Mouse (Mus musculus) embryonic fibroblast, embryonic 13.5 days (primary cell): ENCODE measurements around the gene Rimbp2. TPM values are rescaled to one million over a fixed set of nuclear protein-coding genes. Genes with fewer than 3 reads are reported as not detected.

Experiments used
- H3K27ac ChIP-seq: 2 replicates; pipeline ENCODE4 v1.5.1; 2012; ENCODE audit warnings: low read length, control low read depth, inconsistent platforms; ENCODE audit not compliant: insufficient read depth
- H3K4me1 ChIP-seq: 2 replicates; pipeline ENCODE4 v1.6.1; 2011; ENCODE audit warnings: low read length; ENCODE audit not compliant: control insufficient read depth, insufficient read depth
- H3K4me3 ChIP-seq: 2 replicates; pipeline ENCODE4 v1.5.1; 2011; ENCODE audit warnings: mild to moderate bottlenecking, control low read depth, low read length; ENCODE audit not compliant: insufficient read depth
- CTCF ChIP-seq: IDR thresholded peaks from 2 replicates; pipeline ENCODE4 v1.5.1; 2011; ENCODE audit warnings: mild to moderate bottlenecking, control low read depth, low read length, moderate library complexity, borderline replicate concordance; ENCODE audit not compliant: insufficient read depth
- POLR2A ChIP-seq: IDR thresholded peaks from 2 replicates; pipeline ENCODE4 v1.6.1; 2011; ENCODE audit warnings: low read depth, mild to moderate bottlenecking, control low read depth, low read length, moderate library complexity
- polyA plus RNA-seq: library from polyadenylated mRNA; stranded (reverse); fragments of >200 nt; gene quantifications from 2 replicates; pipeline ENCODE4 v1.2.4, GENCODE M21; 2011; ENCODE audit warnings: low read depth; ENCODE audit not compliant: missing spikeins, insufficient read length

Gene Rimbp2
- polyA plus RNA-seq, 1 experiment: not detected

DNA sequence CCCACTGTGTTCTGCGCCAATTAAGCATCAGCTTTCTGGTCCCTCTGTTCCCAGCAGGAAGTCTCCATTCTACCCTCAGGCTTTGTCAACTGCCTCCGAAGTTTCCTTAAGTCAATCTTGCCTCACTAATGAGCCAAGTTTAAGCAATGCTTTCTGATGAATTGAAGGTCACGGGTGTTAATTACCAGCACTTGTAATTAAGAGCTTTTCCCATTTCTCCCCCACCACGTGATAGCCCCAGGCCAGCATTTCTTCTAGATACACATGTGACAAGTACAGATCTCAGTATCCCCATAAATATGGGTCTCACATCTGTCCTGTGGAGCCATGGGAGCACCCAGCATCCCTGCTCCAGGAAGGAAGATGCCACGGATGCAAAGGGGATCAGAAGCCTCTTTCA lies 20.5 kb downstream of the Rimbp2 start:
- Histone ChIP-seq H3K4me3 (no peak overlapping the region), H3K4me1 (no peaks in the 10 kb centered on the region), H3K27ac (no peak overlapping the region)
- TF ChIP-seq POLR2A (no peak), CTCF (no peak)

- no peak overlapping the region for H3K4me3 ChIP-seq
- H3K4me1 ChIP-seq: no peaks in the 10 kb centered on the region
- H3K27ac ChIP-seq: no peak overlapping the region
- no peak for TF ChIP-seq CTCF
- no peak for TF ChIP-seq POLR2A
Observed at GRCm38 (mm10) chr5:128925073-128925472, 28.2 kb downstream of the Rimbp2 start.

DNA sequence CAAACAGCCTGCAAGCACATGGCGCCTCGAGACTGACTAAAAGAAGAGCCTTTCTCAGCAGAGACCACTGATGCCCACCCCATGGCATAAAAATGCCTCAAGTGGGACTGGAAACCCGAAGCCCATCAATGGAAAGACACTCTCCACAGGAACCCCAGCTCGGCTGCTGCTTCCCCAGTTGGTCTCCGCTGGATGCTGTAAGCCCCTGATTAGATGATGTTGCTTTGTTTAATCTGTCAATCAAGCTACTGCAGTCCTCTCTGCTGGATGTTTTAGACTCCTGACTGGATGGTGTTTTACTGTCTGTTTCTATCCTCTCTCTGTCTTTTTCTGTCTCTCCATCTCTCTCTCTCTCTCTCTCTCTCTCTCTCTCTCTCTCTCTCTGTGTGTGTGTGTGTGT lies 33.2 kb downstream of the Rimbp2 start:
- TF ChIP-seq CTCF (no peak), POLR2A (no peak)
- Histone ChIP-seq H3K4me1 (no peaks in the 10 kb centered on the region), H3K27ac (no peak overlapping the region), H3K4me3 (no peak overlapping the region)

DNA sequence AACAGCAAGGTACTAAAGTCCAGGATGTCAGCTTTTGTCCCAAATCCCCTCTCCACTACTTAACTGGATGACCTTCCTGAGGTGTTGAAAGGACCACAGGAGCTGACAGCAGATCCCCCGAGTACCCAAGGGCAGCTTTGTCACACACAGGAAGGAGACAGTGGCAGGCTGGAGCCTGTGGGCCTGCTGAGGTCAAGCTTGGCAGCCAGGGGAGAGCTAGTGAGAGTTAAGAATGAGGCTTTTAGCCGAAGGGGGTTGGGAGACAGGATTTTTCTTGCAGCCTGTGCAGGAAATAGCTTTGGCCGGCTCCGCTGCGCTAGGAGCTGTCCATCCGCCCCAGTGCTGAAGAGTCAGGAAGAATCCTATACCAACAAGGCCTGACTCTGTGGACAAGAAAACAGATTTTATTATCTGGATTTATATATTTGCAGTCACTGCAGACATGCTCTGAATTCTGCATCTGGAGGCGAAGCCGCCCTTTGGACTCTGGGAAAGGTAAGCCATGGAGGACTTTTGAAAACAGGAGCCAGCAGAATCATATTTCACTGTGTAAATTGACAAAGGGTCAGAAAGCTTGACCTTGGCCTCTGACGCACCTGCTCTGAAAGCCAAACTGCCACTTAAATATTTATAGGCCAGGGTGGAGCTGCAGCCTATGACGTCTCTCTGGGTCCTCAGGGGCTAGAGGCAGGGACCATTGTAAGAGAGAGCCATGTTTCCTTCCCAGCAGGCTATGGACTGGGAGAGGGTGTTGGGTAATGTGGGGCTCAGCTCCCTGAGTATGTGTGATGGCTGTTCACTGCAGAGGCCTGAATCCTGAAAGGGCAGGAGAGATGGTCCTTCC lies 35.9 kb downstream of the Rimbp2 start:
- Histone ChIP-seq H3K27ac (no peak overlapping the region), H3K4me3 (no peak overlapping the region)
- TF ChIP-seq POLR2A (no peak), CTCF (no peak)

DNA sequence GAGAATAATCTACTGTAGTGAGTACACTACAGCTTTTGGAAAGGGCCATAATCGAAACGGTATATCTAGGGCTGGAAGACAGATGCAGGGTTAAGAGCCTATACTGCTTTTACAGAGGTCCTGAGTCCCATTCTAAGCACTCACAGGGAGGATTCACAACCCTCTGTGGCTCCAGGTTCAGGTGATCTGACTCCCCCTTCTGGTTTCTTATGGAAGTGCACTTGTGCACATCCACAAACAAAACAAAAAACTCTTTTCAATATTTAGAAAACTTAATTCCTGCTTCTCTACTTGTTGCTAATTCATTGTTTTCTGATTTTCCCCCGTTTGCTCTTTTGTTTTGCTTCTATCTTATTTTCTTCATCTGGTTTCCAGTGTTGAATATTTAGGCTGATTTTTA lies 39.5 kb downstream of the Rimbp2 start:
- H3K4me3 ChIP-seq: no peak overlapping the region
- no peaks in the 10 kb centered on the region for H3K4me1 ChIP-seq
- no peak overlapping the region for H3K27ac ChIP-seq
- TF ChIP-seq POLR2A: no peak

More for the DNA sequence above, 35.9 kb downstream of the Rimbp2 start:
- no peaks in the 10 kb centered on the region for H3K4me1 ChIP-seq

- TF ChIP-seq CTCF: no peak
- TF ChIP-seq POLR2A: no peak
- Histone ChIP-seq H3K27ac (no peak overlapping the region), H3K4me3 (no peak overlapping the region), H3K4me1 (no peaks in the 10 kb centered on the region)
Observed at GRCm38 (mm10) chr5:128912374-128912773, 40.9 kb downstream of the Rimbp2 start.

DNA sequence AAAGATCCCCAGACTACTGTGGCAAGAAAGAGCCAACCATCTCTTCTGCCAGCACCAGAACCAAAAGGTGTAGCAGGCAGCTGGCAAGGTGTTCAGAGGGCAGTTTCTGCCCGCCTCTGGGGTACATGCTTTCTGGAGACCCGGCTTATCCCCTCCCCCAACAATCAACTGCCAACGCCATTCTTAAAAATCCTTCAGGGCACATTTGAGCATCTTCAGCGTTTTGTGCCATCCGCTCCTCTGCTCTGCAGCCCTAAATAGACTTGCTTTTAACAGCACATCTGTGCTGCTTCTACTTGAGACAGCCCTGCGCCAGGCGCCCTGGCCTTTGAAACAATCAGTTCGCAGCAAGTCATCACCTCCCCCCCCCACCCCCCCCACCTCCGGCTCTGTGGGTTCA lies 41.7 kb downstream of the Rimbp2 start:
- Histone ChIP-seq H3K4me3 (no peak overlapping the region), H3K4me1 (no peaks in the 10 kb centered on the region), H3K27ac (no peak overlapping the region)
- TF ChIP-seq CTCF: no peak
- TF ChIP-seq POLR2A: no peak

DNA sequence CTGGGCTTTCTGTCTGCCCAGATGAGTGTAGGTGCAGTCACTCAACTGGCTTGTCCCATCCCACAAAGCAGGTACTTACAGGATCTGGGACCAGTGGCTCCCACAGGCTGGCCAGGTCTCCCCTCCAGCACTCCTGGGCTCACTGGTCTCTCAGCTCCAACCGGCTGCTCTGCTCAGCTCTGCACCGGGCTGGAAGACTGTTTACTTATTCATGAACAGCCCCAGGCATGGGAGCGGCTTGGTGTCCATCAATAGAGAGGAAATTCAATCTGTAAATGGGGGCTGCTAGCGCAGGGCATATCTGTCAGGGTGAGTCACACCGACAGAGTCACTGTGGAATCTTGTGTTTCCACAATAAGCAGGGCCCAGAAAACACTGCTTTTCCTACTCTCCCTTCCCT lies 49.2 kb downstream of the Rimbp2 start:
- no peak for TF ChIP-seq POLR2A
- TF ChIP-seq CTCF: no peak
- Histone ChIP-seq H3K4me3 (no peak overlapping the region), H3K27ac (no peak overlapping the region), H3K4me1 (no peaks in the 10 kb centered on the region)

DNA sequence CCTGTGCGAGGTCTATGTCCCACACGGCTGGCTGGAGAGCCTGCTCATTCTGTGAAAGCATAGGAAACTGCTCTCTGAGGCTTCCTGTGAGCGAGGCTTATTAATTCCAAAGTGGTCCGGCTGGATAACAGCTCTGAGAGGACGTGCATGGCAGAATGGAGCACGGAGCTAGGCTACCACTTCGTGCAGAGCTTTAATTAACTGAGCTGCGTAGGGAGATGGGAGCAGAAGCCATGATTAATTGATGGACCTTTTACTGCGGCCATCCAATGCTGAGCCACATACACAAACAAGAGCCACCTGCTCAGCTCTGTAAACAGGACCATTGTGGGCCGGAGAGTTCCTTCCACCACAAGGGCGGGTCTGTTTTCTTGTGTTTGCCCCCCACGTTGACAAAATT lies 50.2 kb downstream of the Rimbp2 start:
- TF ChIP-seq POLR2A: no peak
- TF ChIP-seq CTCF: no peak
- Histone ChIP-seq H3K27ac (no peak overlapping the region), H3K4me1 (no peaks in the 10 kb centered on the region), H3K4me3 (no peak overlapping the region)

DNA sequence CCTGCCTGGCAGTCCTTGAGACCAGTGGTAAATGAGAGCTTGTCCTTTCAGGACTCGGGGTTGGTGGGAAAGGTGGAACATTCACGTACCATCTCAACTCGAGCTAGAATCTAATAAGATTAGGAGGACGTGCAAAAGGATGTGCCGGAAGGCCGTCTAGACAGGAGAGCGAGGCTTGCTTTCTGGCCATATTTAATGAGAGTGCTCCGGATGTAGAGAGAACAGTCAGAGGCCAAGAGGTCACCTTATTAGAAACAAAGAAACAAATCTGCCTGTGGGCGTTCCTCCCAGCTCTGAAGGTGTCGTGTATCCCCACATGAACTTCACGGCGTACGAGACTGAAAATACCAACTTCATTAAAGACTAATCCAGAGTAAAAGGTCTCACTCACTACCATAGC lies 53.3 kb downstream of the Rimbp2 start:
- TF ChIP-seq CTCF (no peak), POLR2A (no peak)
- H3K4me1 ChIP-seq: no peaks in the 10 kb centered on the region
- no peak overlapping the region for H3K27ac ChIP-seq
- no peak overlapping the region for H3K4me3 ChIP-seq

- Histone ChIP-seq H3K4me1 (no peaks in the 10 kb centered on the region), H3K27ac (no peak overlapping the region), H3K4me3 (no peak overlapping the region)
- TF ChIP-seq POLR2A: no peak
- no peak for TF ChIP-seq CTCF
Observed at GRCm38 (mm10) chr5:128894921-128895320, 58.4 kb downstream of the Rimbp2 start.
